Mouse (Mus musculus) embryonic stem cell, embryonic (primary cell): Measurements from ENCODE around the gene Cpeb3.
"Not testable (repeated sequence)": the region's sequence is repeated elsewhere in the genome, so short reads cannot be mapped to it uniquely, and the experiment has no call there.

Experiments used
- CTCF ChIA-PET, 4 experiments: fragments of 300-600 bp in 2 of 4; fragments of 350-600 bp in 2 of 4; sonication (Branson Sonifier 250); formaldehyde crosslinking; loops; one replicate each; lab custom pipeline; 2022; ENCODE audit warnings: inconsistent platforms in 2 of 4; lab: Charles Lee
- POLR2A ChIA-PET, 4 experiments: fragments of 300-600 bp in 2 of 4; fragments of 350-600 bp in 2 of 4; sonication (Branson Sonifier 250); formaldehyde crosslinking; loops; one replicate each; lab custom pipeline; 2022; ENCODE audit warnings: antibody characterized with exemption in 4 of 4, inconsistent platforms in 1 of 4; lab: Charles Lee

The Cpeb3 gene

GRCm38 (mm10) chr19:37208176-37208755 is at the start of gene Cpeb3:
TSS of gene Cpeb3 (minus strand) at chr19:37208601.
- ChIA-PET POLR2A (interaction anchor here in 3 of 4 experiments (0.5 to 3.0 kb wide), 12 partner anchors 11 to 1054 kb away, joined by 3 to 9 read pairs (median 3); partner anchors contain the start of genes Hhex (in 1 of the 3) and Tnks2 (in 1 of the 3)), CTCF (interaction anchor here in 2 of 4 experiments (1.0 to 2.1 kb wide), 3 partner anchors 63 to 158 kb away, joined by 3 to 8 read pairs (median 3); no protein-coding TSS in a partner anchor)

GRCm38 (mm10) chr19:37255321-37255720 is 46.9 kb upstream of the Cpeb3 start:
- ChIA-PET CTCF (no interaction called here), POLR2A (interaction anchor here in 1 of 4 experiments (0.7 kb wide), 1 partner anchor 13 kb away, joined by 6 read pairs; no protein-coding TSS in a partner anchor)

GRCm38 (mm10) chr19:37252104-37252503 is 43.7 kb upstream of the Cpeb3 start:
- ChIA-PET POLR2A (interaction anchor here in 3 of 4 experiments (0.6 to 2.6 kb wide), 32 partner anchors 8 to 701 kb away, joined by 3 to 17 read pairs (median 4); partner anchors contain the start of genes Btaf1 (in 2 of the 3), Kif11 (in 2 of the 3), Ppp1r3c (in 1 of the 3) and Tnks2 (in 1 of the 3)), CTCF (interaction anchor here in 2 of 4 experiments (0.5 to 1.3 kb wide), 8 partner anchors 8 to 1100 kb away, joined by 3 to 15 read pairs (median 6); no protein-coding TSS in a partner anchor)

GRCm38 (mm10) chr19:37248199-37248598 is 39.8 kb upstream of the Cpeb3 start:
- CTCF ChIA-PET, result interaction anchor here in 2 of 4 experiments (0.7 kb wide), 2 partner anchors 17 to 639 kb away, joined by 4 read pairs; no protein-coding TSS in a partner anchor
- POLR2A ChIA-PET, result interaction anchor here in 3 of 4 experiments (0.6 to 2.2 kb wide), 5 partner anchors 9 to 129 kb away, joined by 3 to 8 read pairs (median 4); partner anchors contain the start of gene Kif11 (in 1 of the 3)

GRCm38 (mm10) chr19:37246859-37247258 is 38.5 kb upstream of the Cpeb3 start:
- CTCF ChIA-PET, result interaction anchor here in 1 of 4 experiments (1.0 kb wide), 1 partner anchor 13 kb away, joined by 3 read pairs; no protein-coding TSS in a partner anchor

GRCm38 (mm10) chr19:37242707-37243106 is 34.3 kb upstream of the Cpeb3 start:
- ChIA-PET CTCF (interaction anchor here in 2 of 4 experiments (0.6 to 2.0 kb wide), 5 partner anchors 17 to 360 kb away, joined by 3 to 4 read pairs (median 4); no protein-coding TSS in a partner anchor), POLR2A (interaction anchor here in 3 of 4 experiments (0.7 to 1.7 kb wide), 5 partner anchors 9 to 25 kb away, joined by 3 to 10 read pairs (median 4); no protein-coding TSS in a partner anchor)

More at GRCm38 (mm10) chr19:37246859-37247258, 38.5 kb upstream of the Cpeb3 start:
- POLR2A ChIA-PET, result interaction anchor here in 3 of 4 experiments (0.5 to 2.2 kb wide), 5 partner anchors 8 to 321 kb away, joined by 3 to 8 read pairs (median 3); partner anchors contain the start of genes Btaf1 (in 1 of the 3), Hhex (in 1 of the 3) and Kif11 (in 1 of the 3)

- CTCF ChIA-PET, result interaction anchor here in 3 of 4 experiments (0.6 to 2.0 kb wide), 5 partner anchors 11 to 755 kb away, joined by 3 to 4 read pairs (median 3); no protein-coding TSS in a partner anchor
- POLR2A ChIA-PET, result interaction anchor here in 1 of 4 experiments (0.5 to 4.2 kb wide), 4 partner anchors 11 to 302 kb away, joined by 3 to 17 read pairs (median 10); no protein-coding TSS in a partner anchor
Measured at GRCm38 (mm10) chr19:37241201-37241600, 32.8 kb upstream of the Cpeb3 start.

GRCm38 (mm10) chr19:37239096-37239495 is 30.7 kb upstream of the Cpeb3 start:
- ChIA-PET CTCF (interaction anchor here in 3 of 4 experiments (0.6 to 1.2 kb wide), 4 partner anchors 19 to 287 kb away, joined by 3 to 6 read pairs (median 4); no protein-coding TSS in a partner anchor), POLR2A (interaction anchor here in 2 of 4 experiments (0.8 to 4.2 kb wide), 12 partner anchors 9 to 275 kb away, joined by 3 to 17 read pairs (median 4); partner anchors contain the start of gene March5 (in 1 of the 2))

GRCm38 (mm10) chr19:37238651-37239050 is 30.2 kb upstream of the Cpeb3 start:
- POLR2A ChIA-PET, result interaction anchor here in 2 of 4 experiments (0.5 to 4.2 kb wide), 18 partner anchors 9 to 681 kb away, joined by 3 to 17 read pairs (median 4); partner anchors contain the start of genes Ide (in 1 of the 2) and March5 (in 1 of the 2)
- CTCF ChIA-PET, result interaction anchor here in 3 of 4 experiments (0.6 to 1.2 kb wide), 3 partner anchors 19 to 236 kb away, joined by 3 to 6 read pairs (median 5); no protein-coding TSS in a partner anchor

- ChIA-PET CTCF (no interaction called here), POLR2A (interaction anchor here in 3 of 4 experiments (0.5 to 4.2 kb wide), 16 partner anchors 11 to 682 kb away, joined by 3 to 17 read pairs (median 3); partner anchors contain the start of genes Ide (in 1 of the 3) and March5 (in 1 of the 3))
Measured at GRCm38 (mm10) chr19:37237712-37238437, 29.5 kb upstream of the Cpeb3 start.

GRCm38 (mm10) chr19:37237306-37237705 is 28.9 kb upstream of the Cpeb3 start:
- ChIA-PET CTCF (no interaction called here), POLR2A (interaction anchor here in 2 of 4 experiments (0.6 to 4.2 kb wide), 8 partner anchors 11 to 195 kb away, joined by 3 to 17 read pairs (median 3); no protein-coding TSS in a partner anchor)

GRCm38 (mm10) chr19:37235818-37236217 is 27.4 kb upstream of the Cpeb3 start:
- CTCF ChIA-PET, result interaction anchor here in 2 of 4 experiments (0.5 to 1.4 kb wide), 3 partner anchors 24 to 464 kb away, joined by 3 read pairs; no protein-coding TSS in a partner anchor
- POLR2A ChIA-PET, result interaction anchor here in 2 of 4 experiments (0.7 to 2.5 kb wide), 8 partner anchors 16 to 307 kb away, joined by 3 to 9 read pairs (median 4); partner anchors contain the start of gene March5 (in 1 of the 2)

GRCm38 (mm10) chr19:37233561-37234539 is 25.4 kb upstream of the Cpeb3 start:
- POLR2A ChIA-PET, result interaction anchor here in 3 of 4 experiments (0.6 to 2.5 kb wide), 10 partner anchors 10 to 336 kb away, joined by 3 to 9 read pairs (median 5); partner anchors contain the start of gene March5 (in 1 of the 3)

GRCm38 (mm10) chr19:37232598-37232997 is 24.2 kb upstream of the Cpeb3 start:
- POLR2A ChIA-PET, result interaction anchor here in 1 of 4 experiments (0.6 to 2.4 kb wide), 2 partner anchors 20 to 106 kb away, joined by 4 to 6 read pairs; no protein-coding TSS in a partner anchor
- CTCF ChIA-PET, result not testable (repeated sequence)

More at GRCm38 (mm10) chr19:37233561-37234539, 25.4 kb upstream of the Cpeb3 start:
- CTCF ChIA-PET, result interaction anchor here in 2 of 4 experiments (0.8 to 1.2 kb wide), 3 partner anchors 26 to 365 kb away, joined by 3 to 4 read pairs (median 3); no protein-coding TSS in a partner anchor

GRCm38 (mm10) chr19:37225197-37225862 is 16.9 kb upstream of the Cpeb3 start:
- CTCF ChIA-PET, result interaction anchor here in 1 of 4 experiments (0.5 to 0.9 kb wide), 2 partner anchors 17 to 311 kb away, joined by 3 to 4 read pairs; no protein-coding TSS in a partner anchor

More at GRCm38 (mm10) chr19:37225197-37225862, 16.9 kb upstream of the Cpeb3 start:
- POLR2A ChIA-PET, result interaction anchor here in 1 of 4 experiments (0.9 kb wide), 1 partner anchor 12 kb away, joined by 3 read pairs; no protein-coding TSS in a partner anchor
